Mouse (Mus musculus) monocyte, adult 5-6 weeks (primary cell): ENCODE measurements around the gene Dhx30. TPM values are rescaled to one million over a fixed set of nuclear protein-coding genes. Genes with fewer than 3 reads are reported as not detected.

Experiments used
- ATAC-seq: fragments of 153-309, 156-312 bp; replicated peaks from 2 replicates; pipeline ENCODE4 v1.8.0; 2017; ENCODE audit warnings: mild to moderate bottlenecking; ENCODE audit not compliant: low TSS enrichment, insufficient number of reproducible peaks, severe bottlenecking, poor library complexity, low FRiP score
- total RNA-seq: library from RNA; stranded (forward); fragments of 200-1000, 200-491, 200-594 nt; gene quantifications from 3 replicates; pipeline ENCODE4 v1.2.3, GENCODE M21; 2017

The Dhx30 gene
- total RNA-seq, 1 experiment from 2014 or later = 26.4 TPM

- ATAC-seq = no peak
Observed at GRCm38 (mm10) chr9:110053305-110054079, 64.1 kb downstream of the Dhx30 start.

- ATAC-seq = no peak
Observed at GRCm38 (mm10) chr9:110052951-110053304, 64.7 kb downstream of the Dhx30 start.

GRCm38 (mm10) chr9:110051869-110052661, 65.6 kb downstream of the Dhx30 start:
- ATAC-seq = no peak

GRCm38 (mm10) chr9:110051184-110051583, 66.4 kb downstream of the Dhx30 start:
- no peak for ATAC-seq

- ATAC-seq = no peak
Observed at GRCm38 (mm10) chr9:110047857-110048256, 69.8 kb downstream of the Dhx30 start.

- ATAC-seq = no peak
Observed at GRCm38 (mm10) chr9:110047260-110047659, 70.4 kb downstream of the Dhx30 start.

GRCm38 (mm10) chr9:110045763-110046377, 71.8 kb downstream of the Dhx30 start:
- no peak for ATAC-seq

GRCm38 (mm10) chr9:110044373-110044772, 73.3 kb downstream of the Dhx30 start:
- no peak for ATAC-seq

GRCm38 (mm10) chr9:110038485-110038884, 79.1 kb downstream of the Dhx30 start:
- no peak for ATAC-seq

- ATAC-seq = peak; percentile 70
Observed at GRCm38 (mm10) chr9:110037895-110038294, 79.7 kb downstream of the Dhx30 start.

GRCm38 (mm10) chr9:110035091-110035490, 82.5 kb downstream of the Dhx30 start:
- no peak for ATAC-seq

Other genes starting within 250 kb of the Dhx30 start
- 4.2 to 9.1 TPM (median 8.0 TPM) in 3 replicates for gene Cdc25a, start 242.3 kb downstream of the Dhx30 start, total RNA-seq
- 43.2 to 82.6 TPM (median 44.6 TPM) in 3 replicates for gene Map4, start 186.4 kb downstream of the Dhx30 start, total RNA-seq
- 19.7 to 37.0 TPM (median 20.6 TPM) in 3 replicates for gene Smarcc1, start 122 bp downstream of the Dhx30 start, total RNA-seq
- 1.2 to 1.5 TPM in 2 of 3 replicates, not detected in the other for gene Cspg5, start 126.0 kb upstream of the Dhx30 start, total RNA-seq
- 1.7 to 7.1 TPM (median 6.1 TPM) in 3 replicates for gene Elp6, start 187.3 kb upstream of the Dhx30 start, total RNA-seq
- gene Scap, start 215.5 kb upstream of the Dhx30 start, total RNA-seq = 9.0 to 22.1 TPM (median 12.4 TPM) in 3 replicates